Mouse (Mus musculus): ENCODE results near the gene Ddn. TPM values are rescaled to one million over a fixed set of nuclear protein-coding genes. Genes with fewer than 3 reads are reported as not detected.
"Not testable (repeated sequence)": the region's sequence is repeated elsewhere in the genome, so short reads cannot be mapped to it uniquely, and the experiment has no call there.

Ddn gene
- polyA plus RNA-seq, 1 experiment from 2014 or later, result 0.07 TPM

- Histone ChIP-seq H3K27ac (ENCODE audit: low read depth, low read length) (no peak overlapping the region), H3K4me3 (ENCODE audit: low read depth, low read length) (no peak overlapping the region), H3K4me2 (replicated peaks; ENCODE audit: low read depth) (no peak overlapping the region), H3K36me3 (ENCODE audit: control insufficient read depth, insufficient read depth) (peaks cover 29% of the 10 kb centered on the region; the same call in 1 of the 2 replicates), H3K27me3 (replicated peaks; ENCODE audit: control insufficient read depth, insufficient read depth, low read length) (no peaks in the 10 kb centered on the region), H3K9ac (ENCODE audit: low read depth, low read length) (no peak overlapping the region), H3K4me1 (replicated peaks; ENCODE audit: control insufficient read depth, insufficient read depth, low read length) (no peaks in the 10 kb centered on the region), H3K9me3 (ENCODE audit: control insufficient read depth) (no peaks in the 10 kb centered on the region)
- no peak for ATAC-seq
- TF ChIP-seq CTCF (IDR thresholded peaks at IDR 0.05; ENCODE audit: low read depth), result no peak
- 81% methylated on average over 5 of the region's 5 CpGs for WGBS
Observed at GRCm38 (mm10) chr15:98822147-98822546, 12.9 kb upstream of the Ddn start.

- H3K9ac ChIP-seq (ENCODE audit: low read depth, low read length), result no peak overlapping the region
- 50% methylated on average over 10 of the region's 10 CpGs for WGBS
- no peak overlapping the region for H3K27ac ChIP-seq (ENCODE audit: low read depth, low read length)
- no peak overlapping the region for H3K4me2 ChIP-seq (replicated peaks; ENCODE audit: low read depth)
- H3K4me1 ChIP-seq (replicated peaks; ENCODE audit: control insufficient read depth, insufficient read depth, low read length), result no peaks in the 10 kb centered on the region
- H3K36me3 ChIP-seq (ENCODE audit: control insufficient read depth, insufficient read depth), result peaks cover 34% of the 10 kb centered on the region
- TF ChIP-seq CTCF (IDR thresholded peaks at IDR 0.05; ENCODE audit: low read depth), result peak; percentile 66
- ATAC-seq, result no peak
- no peaks in the 10 kb centered on the region for H3K9me3 ChIP-seq (ENCODE audit: control insufficient read depth)
- no peak overlapping the region for H3K4me3 ChIP-seq (ENCODE audit: low read depth, low read length)
- no peaks in the 10 kb centered on the region for H3K27me3 ChIP-seq (replicated peaks; ENCODE audit: control insufficient read depth, insufficient read depth, low read length)
Observed at GRCm38 (mm10) chr15:98821403-98821802, 12.1 kb upstream of the Ddn start.

DNA sequence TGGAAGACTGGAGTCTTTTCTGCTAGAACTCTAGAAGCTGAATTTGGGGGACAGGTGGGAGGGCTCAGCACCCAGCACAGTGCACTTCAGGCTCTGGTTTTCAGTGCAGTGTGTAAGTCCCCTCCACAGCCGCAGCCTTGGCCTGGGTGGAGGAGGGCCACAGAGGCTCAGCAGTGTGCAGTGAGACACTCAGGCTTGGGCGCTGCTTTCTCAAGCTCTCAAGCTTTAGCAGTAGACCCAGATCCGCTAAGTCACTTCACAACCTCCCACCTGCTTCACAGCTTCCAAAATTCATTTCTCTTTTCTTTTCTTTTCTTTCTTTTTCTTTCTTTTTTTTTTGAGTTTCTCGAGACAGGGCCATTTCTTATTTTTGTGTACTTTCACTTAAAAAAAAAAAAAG, 11.6 kb upstream of the Ddn start:
- no peak overlapping the region for H3K4me2 ChIP-seq (replicated peaks; ENCODE audit: low read depth)
- H3K27me3 ChIP-seq (replicated peaks; ENCODE audit: control insufficient read depth, insufficient read depth, low read length), result no peaks in the 10 kb centered on the region
- no peak for ATAC-seq
- no peaks in the 10 kb centered on the region for H3K9me3 ChIP-seq (ENCODE audit: control insufficient read depth)
- no peak overlapping the region for H3K27ac ChIP-seq (ENCODE audit: low read depth, low read length)
- whole genome bisulfite sequencing, result 90% methylated on average over 4 of the region's 4 CpGs
- no peak overlapping the region for H3K9ac ChIP-seq (ENCODE audit: low read depth, low read length)
- H3K4me1 ChIP-seq (replicated peaks; ENCODE audit: control insufficient read depth, insufficient read depth, low read length), result no peaks in the 10 kb centered on the region
- no peak for TF ChIP-seq CTCF (IDR thresholded peaks at IDR 0.05; ENCODE audit: low read depth)
- no peak overlapping the region for H3K4me3 ChIP-seq (ENCODE audit: low read depth, low read length)
- peaks cover 34% of the 10 kb centered on the region for H3K36me3 ChIP-seq (ENCODE audit: control insufficient read depth, insufficient read depth)

- TF ChIP-seq CTCF (IDR thresholded peaks at IDR 0.05; ENCODE audit: low read depth), result peak; percentile 18; the same call in 1 of the 2 replicates
- Histone ChIP-seq H3K27ac (ENCODE audit: low read depth, low read length) (no peak overlapping the region), H3K4me3 (ENCODE audit: low read depth, low read length) (no peak overlapping the region), H3K4me1 (replicated peaks; ENCODE audit: control insufficient read depth, insufficient read depth, low read length) (no peaks in the 10 kb centered on the region), H3K9ac (ENCODE audit: low read depth, low read length) (no peak overlapping the region), H3K9me3 (ENCODE audit: control insufficient read depth) (no peaks in the 10 kb centered on the region), H3K36me3 (ENCODE audit: control insufficient read depth, insufficient read depth) (peaks cover 38% of the 10 kb centered on the region), H3K27me3 (replicated peaks; ENCODE audit: control insufficient read depth, insufficient read depth, low read length) (no peaks in the 10 kb centered on the region), H3K4me2 (replicated peaks; ENCODE audit: low read depth) (no peak overlapping the region)
- 94% methylated on average over 7 of the region's 7 CpGs for WGBS
- no peak for ATAC-seq
Observed at GRCm38 (mm10) chr15:98818171-98818570, 8.9 kb upstream of the Ddn start.

DNA sequence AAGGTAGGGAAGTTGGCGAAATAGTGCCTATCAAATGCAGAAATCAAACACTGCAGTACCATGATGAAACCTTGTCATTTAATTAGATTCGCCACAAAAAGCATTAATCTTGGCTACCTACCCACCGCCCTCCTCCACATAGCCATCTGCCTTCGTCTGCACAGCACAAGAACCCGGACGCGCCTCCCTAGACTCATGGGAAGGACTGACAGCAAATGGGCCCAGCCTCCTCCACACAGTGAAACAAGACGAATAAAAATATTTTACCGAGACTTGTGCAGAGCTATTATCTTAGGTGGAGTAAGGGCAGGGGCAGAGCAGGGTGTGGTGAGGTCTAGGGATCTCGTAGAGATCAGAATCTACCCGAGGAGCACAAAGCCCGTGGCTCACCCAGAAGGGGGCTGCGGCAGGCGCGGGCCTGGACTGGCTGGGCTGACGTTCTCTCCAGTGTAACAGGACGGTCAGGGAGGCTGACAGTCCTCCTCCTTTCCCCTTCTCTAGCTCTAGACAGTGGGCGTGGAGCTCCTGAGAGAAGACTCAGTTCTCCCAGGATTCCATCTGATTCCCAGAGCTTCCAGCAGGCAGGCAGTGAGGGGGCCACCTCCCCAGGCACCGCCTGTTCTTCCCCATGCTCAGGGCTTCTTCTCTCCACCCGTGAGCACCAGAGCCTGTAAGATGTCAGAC, 3.6 kb upstream of the Ddn start:
- H3K9ac ChIP-seq (ENCODE audit: low read depth, low read length), result no peak overlapping the region
- WGBS, result 86% methylated on average over 20 of the region's 20 CpGs
- no peak for TF ChIP-seq CTCF (IDR thresholded peaks at IDR 0.05; ENCODE audit: low read depth)

GRCm38 (mm10) chr15:98810212-98810611, 922 bp upstream of the Ddn start:
- Histone ChIP-seq H3K27me3 (replicated peaks; ENCODE audit: control insufficient read depth, insufficient read depth, low read length) (peaks cover 48% of the 10 kb centered on the region), H3K4me1 (replicated peaks; ENCODE audit: control insufficient read depth, insufficient read depth, low read length) (0 out of 2 replicates have a peak, but pooled peaks cover 19% of the 10 kb centered on the region), H3K36me3 (ENCODE audit: control insufficient read depth, insufficient read depth) (peaks cover 28% of the 10 kb centered on the region)
- not testable (repeated sequence) for H3K9ac ChIP-seq (ENCODE audit: low read depth, low read length); H3K9me3 ChIP-seq (ENCODE audit: control insufficient read depth); H3K4me3 ChIP-seq (ENCODE audit: low read depth, low read length); H3K27ac ChIP-seq (ENCODE audit: low read depth, low read length); ATAC-seq; H3K4me2 ChIP-seq (replicated peaks; ENCODE audit: low read depth)
- 78% methylated on average over 6 of the region's 6 CpGs for WGBS

More for the DNA sequence above, 3.6 kb upstream of the Ddn start:
- H3K27me3 ChIP-seq (replicated peaks; ENCODE audit: control insufficient read depth, insufficient read depth, low read length), result peaks cover 21% of the 10 kb centered on the region
- no peaks in the 10 kb centered on the region for H3K9me3 ChIP-seq (ENCODE audit: control insufficient read depth)
- no peak overlapping the region for H3K4me2 ChIP-seq (replicated peaks; ENCODE audit: low read depth)
- no peak overlapping the region for H3K4me3 ChIP-seq (ENCODE audit: low read depth, low read length)
- no peak overlapping the region for H3K27ac ChIP-seq (ENCODE audit: low read depth, low read length)
- no peak for ATAC-seq
- 0 out of 2 replicates have a peak, but pooled peaks cover 6% of the 10 kb centered on the region for H3K4me1 ChIP-seq (replicated peaks; ENCODE audit: control insufficient read depth, insufficient read depth, low read length)
- peaks cover 38% of the 10 kb centered on the region for H3K36me3 ChIP-seq (ENCODE audit: control insufficient read depth, insufficient read depth)

Measured in intestine, postnatal 0 days (tissue).